Mouse (Mus musculus): Measurements from ENCODE around the gene Gm20388.
A peak's percentile ranks its signal among the peaks of the same experiment; 100 is the strongest.
"Not testable (repeated sequence)": the region's sequence is repeated elsewhere in the genome, so short reads cannot be mapped to it uniquely, and the experiment has no call there.

Gm20388 gene

DNA sequence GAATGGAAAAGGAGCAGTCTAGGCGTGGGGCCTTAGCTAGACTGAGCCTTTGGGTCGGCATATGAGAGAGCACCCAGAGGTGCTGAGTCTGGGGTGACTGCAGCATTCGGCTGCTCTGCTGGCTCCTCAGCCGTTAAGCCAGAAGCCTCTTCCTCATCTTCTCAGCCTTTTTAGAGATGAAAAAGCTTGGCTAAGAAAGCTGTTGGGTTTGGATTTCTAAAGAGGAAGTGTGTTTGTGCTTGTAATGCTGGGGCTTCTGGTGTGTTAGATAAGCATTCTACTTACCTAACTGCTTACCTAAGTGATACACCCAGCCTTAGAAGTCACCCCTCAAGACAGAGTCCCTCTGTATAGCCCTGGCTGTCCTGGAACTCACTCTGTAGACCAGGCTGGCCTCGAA, 3540.1 kb downstream of the Gm20388 start:
- DNase-seq (ENCODE audit: low spot score), result no peak

DNA sequence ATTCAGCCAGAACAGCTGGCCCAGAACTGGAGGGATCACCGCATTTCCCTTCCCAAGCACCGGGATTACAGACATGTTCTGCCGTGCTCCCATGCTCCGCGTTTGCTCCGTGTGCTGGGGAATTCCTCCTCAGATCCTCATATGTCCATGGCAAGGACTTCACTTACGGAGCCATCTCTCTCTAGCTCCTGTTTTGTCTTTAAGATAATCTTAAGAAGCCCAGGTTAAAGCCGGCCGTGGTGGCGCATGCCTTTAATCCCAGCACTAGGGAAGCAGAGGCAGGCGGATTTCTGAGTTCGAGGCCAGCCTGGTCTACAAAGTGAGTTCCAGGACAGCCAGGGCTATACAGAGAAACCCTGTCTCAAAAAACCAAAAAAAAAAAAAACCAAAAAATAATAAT, 3541.1 kb downstream of the Gm20388 start:
- not testable (repeated sequence) for DNase-seq (ENCODE audit: low spot score)

DNA sequence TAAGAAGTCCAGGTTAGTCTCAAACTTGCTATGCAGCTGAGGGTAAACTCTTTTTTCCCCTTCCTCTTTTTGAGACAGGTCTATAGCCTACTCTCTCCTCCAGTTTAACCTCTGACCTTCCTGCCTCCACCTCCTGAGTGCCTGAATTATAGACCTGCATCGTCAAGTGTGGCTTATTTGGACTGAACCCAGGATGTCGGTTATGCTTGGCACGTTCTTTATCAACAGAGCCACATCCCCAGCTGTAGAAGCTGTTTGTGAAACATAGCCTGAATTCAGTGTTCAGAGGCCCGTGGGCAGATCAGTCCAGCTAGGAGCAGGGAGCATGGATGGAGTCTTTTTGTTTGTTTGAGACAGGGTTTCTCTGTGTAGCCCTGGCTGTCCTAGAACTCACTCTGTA, 3541.5 kb downstream of the Gm20388 start:
- DNase-seq (ENCODE audit: low spot score), result no peak

DNA sequence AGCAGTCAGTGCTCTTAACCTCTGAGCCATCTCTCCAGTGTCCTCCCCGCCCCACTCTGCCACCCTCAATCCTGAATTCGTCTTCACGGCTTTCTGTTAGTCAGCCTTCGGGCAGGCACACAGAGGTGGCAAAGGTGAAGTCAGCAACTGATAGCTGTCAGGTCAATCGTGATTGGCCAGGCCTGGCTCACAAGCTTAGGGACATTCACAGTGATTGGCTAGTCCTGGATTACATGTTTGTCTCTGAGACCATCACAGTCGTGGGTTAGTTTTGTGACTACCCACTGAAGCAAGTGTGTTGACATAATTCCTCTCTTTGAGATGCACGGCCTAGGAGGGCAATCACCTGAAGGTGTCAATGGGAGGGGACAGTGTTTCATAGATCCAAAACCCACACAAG, 3542.7 kb downstream of the Gm20388 start:
- DNase-seq (ENCODE audit: low spot score), result no peak

DNA sequence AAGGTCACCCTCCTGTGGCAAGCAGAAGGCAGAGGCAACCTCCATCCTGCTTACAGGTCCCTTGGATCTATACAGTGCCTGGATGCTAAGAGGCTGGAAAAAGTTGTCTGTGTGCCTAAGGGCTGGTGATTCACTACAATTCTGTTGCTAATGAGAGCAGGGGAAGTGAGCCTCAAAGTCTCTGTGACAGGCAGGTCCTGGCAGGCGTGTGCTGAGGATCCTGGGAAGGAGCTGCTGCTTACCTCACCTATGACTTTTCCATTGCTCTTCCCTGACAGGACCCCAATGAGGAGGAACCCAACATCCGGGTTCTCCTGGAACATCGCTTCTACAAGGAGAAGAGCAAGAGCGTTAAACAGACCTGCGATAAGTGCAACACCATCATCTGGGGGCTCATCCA, 3543.3 kb downstream of the Gm20388 start:
- DNase-seq (ENCODE audit: low spot score), result no peak

DNA sequence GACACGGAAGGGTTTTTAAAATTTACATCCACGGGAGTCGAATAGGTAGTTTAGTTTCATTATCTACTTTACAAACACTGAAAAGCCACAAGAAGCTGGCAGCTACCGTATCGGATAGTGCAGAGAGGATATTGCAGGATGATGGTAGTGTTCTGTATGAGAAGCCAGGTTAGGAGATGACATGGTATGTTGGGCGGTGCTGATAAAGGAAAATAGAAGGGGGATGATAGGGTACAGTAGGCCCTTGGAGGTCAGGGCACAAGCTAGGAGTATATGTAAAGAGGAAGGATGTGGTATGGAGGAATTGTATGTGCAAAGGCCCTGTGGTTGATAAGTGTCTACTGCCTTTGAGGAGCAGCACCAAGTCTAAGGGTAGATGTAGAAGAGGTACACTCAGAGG, 3543.9 kb downstream of the Gm20388 start:
- DNase-seq (ENCODE audit: low spot score), result no peak

DNA sequence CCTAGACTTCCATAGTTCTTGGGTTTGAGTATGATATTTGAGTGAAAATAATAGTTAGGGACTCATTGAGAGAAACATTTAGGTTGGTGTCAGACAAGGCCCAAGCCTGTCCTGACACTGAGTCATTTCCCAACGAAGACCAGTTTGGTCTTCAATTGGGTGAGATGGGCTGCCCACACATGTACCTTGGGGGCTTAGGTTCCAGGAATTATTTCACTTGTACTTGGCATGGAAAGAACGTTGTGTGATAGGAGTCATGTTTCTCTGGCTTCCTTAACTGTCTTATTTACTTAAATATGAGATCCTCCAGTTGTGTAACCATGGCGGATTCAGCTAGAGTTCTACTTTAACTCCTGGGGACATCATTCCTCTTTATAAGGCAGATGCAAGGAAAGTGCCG, 3553.0 kb downstream of the Gm20388 start:
- no peak for DNase-seq (ENCODE audit: low spot score)

DNA sequence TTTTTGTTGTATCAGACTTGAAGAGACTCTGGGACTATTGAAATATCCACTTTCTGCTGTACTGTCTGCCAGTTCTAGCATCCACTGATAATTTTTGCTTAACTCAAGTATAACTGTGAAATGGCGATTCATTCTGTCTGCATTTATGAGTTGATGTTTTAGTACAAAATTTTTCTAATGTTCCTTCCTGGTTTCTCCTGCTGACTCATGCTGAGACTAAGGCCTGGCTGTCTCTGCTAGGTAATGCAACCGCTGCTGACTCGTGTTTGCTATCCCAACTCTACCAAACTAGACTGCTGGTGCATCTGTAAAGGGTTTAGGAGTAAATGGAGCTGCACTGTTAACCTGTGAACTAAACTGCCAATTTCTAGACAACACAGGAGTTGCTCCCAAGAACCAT, 3556.8 kb downstream of the Gm20388 start:
- DNase-seq (ENCODE audit: low spot score), result no peak

DNA sequence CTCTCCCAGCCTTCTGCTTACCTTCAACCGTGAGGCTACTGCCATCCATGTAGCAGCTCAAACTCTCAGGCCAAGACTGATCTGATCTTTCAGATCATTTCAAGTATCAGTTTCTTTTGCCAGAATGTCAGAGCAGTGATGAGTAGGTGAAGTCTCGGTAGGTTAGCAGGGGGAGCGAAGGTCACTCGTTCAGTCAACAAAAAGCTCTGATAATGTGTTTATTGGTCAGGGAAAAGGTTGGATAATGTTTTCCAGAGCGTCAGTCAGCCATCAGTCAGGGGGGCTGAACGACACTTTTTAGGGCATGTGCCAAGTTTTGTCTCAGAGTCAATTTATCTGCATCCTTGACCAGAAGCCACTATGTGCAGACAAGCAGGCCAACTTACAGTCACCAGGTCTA, 3562.3 kb downstream of the Gm20388 start:
- not testable (repeated sequence) for DNase-seq (ENCODE audit: low spot score)

DNA sequence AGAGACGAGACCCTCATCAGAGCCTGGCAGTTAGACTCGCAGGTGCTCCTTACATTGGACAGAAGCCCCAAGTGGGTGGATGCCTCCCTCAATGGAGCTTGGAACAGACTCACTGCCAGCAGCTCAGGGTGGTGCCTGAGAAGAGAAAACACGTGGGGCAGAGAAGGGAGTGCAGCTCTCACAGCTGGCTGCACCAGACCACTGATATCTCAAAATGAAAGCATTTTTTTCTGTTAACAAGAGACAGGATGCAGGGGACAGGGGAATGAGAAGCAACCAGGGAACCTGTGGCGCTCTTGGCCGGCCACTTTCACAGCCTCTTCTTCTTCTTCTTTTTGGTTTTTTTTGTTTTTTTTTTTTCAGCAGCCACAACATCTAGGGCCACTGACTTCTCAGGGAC, 3563.9 kb downstream of the Gm20388 start:
- not testable (repeated sequence) for DNase-seq (ENCODE audit: low spot score)

DNA sequence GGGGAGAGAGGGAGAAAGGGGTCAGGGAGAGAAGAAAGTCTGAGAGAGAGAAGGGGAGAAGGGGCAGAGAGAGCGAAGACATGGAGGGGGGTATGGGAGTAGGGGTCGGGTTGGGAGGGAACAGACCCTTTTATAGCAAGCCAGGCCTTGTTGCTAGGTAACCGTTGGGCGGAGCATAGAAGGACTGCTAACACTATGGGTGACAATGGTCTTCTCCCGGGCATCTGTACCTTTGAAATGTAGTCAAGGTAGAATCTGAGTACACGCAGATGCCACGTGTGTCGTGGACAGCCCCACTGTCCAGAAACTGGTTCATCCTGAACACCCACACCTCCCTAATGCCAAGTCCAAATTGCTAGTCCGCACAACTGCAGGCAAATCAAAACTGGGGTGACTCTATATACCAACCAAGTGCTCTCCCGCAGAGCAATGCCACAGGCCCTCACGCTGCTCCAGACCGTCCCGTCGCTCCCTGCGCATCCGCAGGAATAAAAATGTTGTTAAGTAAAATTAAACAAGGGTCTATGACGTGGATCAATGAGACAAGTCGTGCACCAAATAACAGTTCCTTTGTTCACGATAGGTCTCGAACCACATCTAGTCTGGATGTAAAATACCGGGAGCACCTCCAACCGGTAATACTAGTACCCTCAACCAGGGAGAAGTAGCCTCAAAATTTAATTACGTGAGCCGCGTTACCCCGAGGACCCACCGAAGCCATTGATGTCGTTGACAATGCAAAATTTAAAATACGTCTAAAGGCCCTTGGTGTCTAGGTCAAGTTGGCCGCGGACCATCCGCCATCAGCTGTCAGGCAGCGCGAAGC, 3566.5 kb downstream of the Gm20388 start:
- DNase-seq (ENCODE audit: low spot score), result peak; percentile 13

DNA sequence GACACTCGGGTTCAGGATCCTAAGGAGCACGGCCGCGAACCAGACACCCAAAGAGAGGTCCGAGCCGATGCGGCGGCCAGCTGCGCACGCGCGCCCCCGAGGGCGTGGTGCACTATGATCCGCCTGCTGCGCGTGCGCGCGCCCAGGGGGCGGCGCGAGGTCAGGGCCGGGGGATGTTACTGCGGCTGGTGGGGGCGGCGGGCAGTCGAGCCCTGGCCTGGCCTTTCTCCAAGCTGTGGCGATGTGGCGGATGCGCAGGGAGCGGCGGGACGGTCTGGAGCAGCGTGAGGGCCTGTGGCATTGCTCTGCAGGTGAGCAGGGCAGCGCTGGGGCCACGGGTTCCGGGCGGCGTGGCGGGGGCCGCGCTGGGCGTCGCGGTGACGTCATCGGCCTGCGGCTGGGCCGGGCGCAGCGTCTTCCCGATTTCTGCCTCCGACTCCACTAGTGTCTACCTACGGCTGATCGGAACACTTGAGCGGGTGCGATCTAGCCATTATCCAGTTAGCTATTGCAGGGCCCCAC, 3567.2 kb downstream of the Gm20388 start, which contains the start of gene Afg3l1:
TSS of gene Afg3l1 (plus strand) at position 167 of the 522 bp plus-strand sequence.
- peak; percentile 94 for DNase-seq (ENCODE audit: low spot score)

DNA sequence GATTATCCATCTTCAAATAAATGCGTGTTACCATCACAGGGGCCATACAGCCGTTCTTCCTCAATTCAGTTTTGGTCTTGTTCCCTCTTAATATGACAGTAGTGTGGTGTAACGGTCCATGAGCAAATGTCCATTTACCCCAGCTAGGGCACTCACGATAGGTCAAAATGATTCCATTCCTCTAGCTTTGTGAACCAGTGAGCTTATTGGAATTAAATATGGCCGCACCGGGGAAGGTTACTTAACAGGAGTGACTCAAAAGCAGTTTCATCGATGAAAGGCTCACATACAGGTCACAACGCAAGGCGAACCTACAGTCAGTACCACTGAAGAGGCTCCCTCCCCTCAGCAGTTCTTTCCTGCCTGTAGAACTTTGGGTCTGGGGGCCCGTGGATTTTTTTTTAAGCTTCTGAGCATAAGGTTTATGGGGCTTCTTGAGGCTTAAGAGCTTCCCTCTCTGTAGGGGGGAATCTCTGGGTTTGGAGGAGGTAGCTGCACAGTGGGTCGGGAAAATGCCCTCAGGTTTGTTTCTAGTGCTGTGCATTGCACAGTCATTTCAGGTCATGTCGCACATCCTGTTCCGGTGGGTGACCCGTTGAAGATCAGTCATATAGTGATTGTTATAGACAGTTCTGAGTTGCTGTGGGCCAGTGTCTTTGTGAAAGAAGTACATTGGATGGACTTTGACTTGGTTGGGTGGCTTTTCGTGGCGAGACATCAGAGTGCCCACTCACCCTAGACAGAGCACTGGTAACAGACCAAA, 3568.0 kb downstream of the Gm20388 start:
- no peak for DNase-seq (ENCODE audit: low spot score)

DNA sequence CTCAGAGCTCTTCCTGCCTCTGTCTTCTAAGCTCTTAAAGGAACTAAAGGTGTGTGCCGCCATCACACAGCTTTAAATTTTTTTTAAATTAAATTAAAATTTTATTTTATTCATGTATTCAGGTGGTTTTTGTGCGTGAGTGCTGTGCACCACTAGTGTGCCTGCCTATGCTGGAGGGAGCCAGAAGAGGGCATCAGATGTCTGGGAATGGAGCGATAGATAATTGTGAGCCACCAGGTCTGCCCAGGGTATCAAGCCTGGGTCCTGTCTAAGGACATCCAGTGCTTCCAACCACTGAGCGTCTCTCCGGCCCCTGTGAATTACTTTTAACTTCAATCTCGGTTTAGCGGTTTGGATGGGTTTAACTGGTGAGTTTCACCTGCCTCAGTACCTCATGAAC, 3572.0 kb downstream of the Gm20388 start:
- DNase-seq (ENCODE audit: low spot score), result no peak

DNA sequence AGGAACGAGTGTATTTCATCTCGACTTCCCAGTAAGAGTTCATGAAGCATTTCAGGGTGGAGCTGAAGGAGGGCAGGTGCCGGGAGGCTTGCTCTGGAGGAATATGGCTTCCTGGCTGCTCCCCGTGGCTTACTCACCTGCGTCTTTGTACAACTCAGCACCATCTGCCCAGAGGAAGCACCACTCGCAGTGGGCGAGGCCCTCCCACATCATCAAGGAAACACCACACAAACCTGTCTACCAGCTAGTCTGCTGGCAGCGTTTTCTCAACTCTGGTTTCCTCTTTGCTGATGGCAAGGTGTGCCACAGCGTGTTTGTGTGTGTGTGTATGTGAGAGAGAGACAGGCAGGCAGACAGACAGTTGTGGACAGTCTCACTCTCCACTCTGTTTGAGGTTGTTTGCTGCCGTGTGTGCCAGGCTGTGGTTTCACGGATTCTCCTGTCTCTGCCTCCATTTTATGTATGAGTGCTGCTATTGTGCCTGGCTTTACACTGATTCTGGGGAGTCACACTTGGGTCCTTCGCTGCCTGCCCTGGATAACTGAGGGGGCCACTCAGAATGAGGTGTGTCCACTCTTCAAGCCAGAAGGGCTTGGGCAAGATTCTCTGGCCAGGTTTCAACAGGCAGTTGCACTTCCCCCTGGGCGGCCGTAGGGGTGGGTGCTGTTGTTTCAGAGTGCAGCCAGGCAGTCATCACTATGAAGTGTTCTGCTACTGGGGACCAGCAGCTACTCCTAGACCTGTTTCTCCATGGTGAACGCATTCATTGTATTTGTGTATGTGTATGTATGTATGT, 3580.8 kb downstream of the Gm20388 start:
- no peak for DNase-seq (ENCODE audit: low spot score)

DNA sequence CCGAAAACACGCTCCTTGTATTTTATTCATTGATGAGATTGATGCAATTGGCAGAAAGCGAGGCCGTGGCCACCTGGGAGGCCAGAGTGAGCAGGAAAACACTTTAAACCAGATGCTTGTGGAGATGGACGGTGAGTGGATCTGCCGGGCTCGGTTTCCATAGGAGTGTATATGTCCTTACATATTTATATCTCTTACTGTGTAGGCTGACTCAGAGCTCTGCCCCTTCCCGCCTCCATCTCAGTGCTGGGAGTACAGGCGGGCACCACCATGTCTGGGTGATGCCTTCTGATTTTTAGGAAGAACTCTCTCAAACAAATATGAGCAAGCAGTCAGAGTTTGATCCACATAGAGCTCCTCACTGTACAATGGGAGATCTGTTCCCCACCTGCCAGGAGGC, 3582.3 kb downstream of the Gm20388 start:
- DNase-seq (ENCODE audit: low spot score), result no peak

DNA sequence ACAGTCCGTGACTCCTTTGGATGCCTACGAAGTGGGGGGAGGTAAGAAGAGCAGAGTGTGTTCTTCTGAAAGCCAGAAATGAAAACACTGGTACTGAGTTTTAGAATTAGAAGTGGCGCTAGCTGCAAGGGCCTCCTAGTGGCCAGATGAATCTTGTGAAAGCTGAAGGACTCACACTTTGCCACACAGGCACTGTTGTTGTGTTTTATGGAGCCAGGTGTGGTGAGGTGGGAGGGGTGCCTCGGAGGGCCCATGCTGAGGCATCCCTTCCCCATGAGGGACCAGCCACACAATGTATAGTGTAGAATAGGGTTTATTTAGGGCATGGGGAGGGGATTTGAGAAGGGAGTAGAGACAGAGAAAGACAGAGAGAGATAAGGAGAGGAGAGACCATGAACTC, 3587.1 kb downstream of the Gm20388 start:
- no peak for DNase-seq (ENCODE audit: low spot score)

DNA sequence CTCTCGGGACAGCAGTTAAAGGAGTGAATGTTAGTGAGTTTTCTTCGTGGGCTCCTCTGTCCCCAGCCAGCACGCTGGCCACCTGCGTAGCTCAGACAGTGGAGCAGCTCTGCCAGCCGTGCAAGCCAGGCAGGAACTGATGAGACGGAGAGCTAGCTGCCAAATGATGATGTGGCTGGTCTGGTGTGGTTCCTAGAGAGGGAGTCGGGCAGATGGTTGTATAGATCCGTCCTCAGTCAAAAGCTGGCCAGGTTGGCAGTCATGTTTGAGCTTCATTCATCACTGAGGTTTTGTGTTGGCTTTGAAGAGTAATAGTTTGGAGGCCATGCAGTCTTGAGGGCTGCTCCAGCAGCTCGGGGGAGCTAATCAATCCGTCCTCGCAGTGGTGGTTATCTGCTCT, 3588.3 kb downstream of the Gm20388 start:
- DNase-seq (ENCODE audit: low spot score), result no peak

DNA sequence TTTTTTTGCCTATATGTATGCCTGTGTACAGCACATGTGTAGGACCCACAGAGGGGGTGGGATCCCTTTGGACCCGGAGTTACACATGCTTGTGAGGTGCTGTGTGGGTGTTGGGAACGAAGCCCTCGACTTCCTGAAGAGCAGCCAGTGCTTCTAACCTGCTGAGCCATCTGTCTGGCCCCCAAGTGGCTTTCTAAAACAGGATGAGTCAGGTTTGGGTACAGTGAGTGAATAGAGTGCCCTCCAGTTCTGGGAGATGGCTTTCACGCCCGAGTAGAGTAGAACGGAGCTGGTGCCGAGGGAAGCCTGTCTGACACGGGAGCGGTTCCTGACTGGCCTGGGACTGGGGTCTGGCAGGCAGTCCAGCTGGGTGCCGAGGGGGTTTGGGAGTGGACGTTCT, 3588.9 kb downstream of the Gm20388 start:
- no peak for DNase-seq (ENCODE audit: low spot score)

DNA sequence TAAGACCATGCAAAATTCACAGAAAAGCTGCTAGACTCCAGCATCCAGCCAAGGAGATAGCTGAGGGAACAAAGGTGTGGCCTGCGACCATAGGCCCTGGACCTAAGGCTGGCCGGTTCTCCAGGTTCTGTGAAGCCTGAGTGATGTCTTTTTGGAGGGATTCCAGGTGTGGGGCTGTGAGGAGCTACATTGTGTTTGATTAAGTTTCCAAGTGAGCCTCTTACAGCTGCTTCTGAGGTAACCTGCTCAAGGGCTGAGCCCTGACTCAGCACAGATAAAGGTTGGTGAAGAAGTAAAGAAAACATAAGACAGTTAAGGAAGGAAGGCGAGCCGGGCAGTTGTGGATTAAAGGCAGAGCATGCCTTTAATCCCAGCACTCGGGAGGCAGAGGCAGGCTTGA, 3591.6 kb downstream of the Gm20388 start:
- no peak for DNase-seq (ENCODE audit: low spot score)

DNA sequence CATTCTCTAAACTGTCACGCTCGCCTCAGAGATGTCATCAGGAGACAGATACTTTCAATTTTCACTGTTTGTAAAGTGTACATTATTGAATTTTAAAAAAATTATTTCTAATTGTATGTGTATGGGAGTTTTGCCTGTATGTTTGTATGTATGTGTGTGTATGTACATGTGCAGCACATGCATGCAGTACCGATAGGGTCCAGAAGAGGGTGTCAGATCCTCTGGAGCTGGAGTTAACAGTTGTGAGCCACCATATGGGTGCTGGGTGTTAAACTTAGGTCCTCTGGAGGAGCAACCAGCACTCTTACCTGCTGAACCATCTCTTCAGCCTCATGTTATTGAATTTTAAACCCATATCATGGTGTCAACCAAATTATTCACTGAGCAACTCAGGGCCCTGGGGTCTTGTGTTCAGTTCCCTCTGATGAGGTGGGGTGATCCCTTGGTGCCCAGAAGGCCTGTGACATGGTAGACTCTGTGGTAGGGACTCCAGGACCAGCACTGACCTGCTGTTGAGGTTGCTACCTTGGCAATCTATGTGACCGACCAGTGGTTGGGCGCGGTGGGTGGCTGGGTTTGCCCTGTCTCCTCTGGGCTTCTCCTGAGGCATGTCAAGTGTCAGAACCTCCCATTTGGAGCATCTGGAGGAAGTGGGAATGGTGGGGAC, 3593.3 kb downstream of the Gm20388 start:
- no peak for DNase-seq (ENCODE audit: low spot score)

Measured in urinary bladder, postnatal 25 days (tissue).